1 mouse cellular context compared by ENCODE assay signal in the genomic region with DNA sequence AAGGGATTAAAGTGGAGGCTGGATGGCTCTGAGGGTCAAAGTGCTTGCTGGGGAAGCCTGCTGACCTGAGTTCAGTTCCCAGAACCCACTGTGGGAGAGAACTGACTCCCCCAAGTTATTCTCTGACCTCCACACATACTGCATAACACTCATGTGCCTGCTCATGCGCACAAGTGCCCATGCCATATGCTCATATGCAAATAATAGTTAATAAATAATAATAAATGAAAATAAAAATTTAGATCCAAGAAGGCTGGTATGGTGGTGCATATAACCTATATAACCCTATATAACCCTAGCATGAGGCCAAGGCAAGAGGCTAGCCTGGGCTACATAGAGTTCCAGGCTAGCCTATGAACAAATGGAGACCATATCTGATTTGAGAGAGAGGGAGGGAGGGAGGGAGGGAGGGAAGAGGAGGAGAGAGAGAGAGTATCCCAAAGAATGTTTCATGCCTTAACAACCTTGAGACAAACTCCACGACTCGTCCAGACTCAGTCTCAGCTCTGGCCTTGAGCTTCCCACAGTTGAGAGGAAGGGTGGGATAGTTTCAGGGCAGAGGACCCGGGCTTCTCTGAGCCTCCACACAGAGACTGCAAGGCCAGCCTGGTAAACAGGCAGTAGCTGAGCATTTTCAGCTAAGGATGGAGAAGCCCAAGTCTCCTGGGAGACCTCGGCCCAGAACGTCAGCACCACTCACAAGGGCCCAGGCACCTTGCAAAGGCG.
TF ChIP-seq lines count a peak whose summit lies in the region.

No protein-coding gene starts in this region.

TF ChIP-seq in ES-E14, 5 proteins besides CTCF, POLR2A, EP300 and RAD21:
- TF ChIP-seq ZC3H11A (IDR thresholded peaks at IDR 0.05; ENCODE audit: borderline replicate concordance, low read depth, low read length): no peak
- TF ChIP-seq HCFC1 (IDR thresholded peaks at IDR 0.05; ENCODE audit: borderline replicate concordance, insufficient read depth, low read length): no peak
- TF ChIP-seq CHD2 (IDR thresholded peaks at IDR 0.05; ENCODE audit: low read depth, low read length): no peak
- no peak for TF ChIP-seq ZNF384 (IDR thresholded peaks at IDR 0.05; ENCODE audit: low read depth, low read length)
- TF ChIP-seq MAFK (IDR thresholded peaks at IDR 0.05; ENCODE audit: insufficient read depth, low read depth, low read length): no peak
TF ChIP-seq in ES-E14: peak in this region for 0.
